Mouse (Mus musculus) liver, postnatal 0 days (tissue): ENCODE data around the gene Lyve1. TPM values are rescaled to one million over a fixed set of nuclear protein-coding genes. Genes with fewer than 3 reads are reported as not detected.
A peak's percentile ranks its signal among the peaks of the same experiment; 100 is the strongest.

Experiments used
- ATAC-seq: fragments of 200-750 bp; cut with Nextera tagmentation; 2 replicates; pipeline ENCODE4 v1.8.0; 2017; ENCODE audit warnings: mild to moderate bottlenecking, moderate library complexity
- DNase-seq: peaks from one replicate; pipeline ENCODE4 v3.0.0-alpha.2; 2016
- H3K27ac ChIP-seq: fragments of 300-500 bp; sonication (generic); 2 replicates; pipeline ENCODE4 v1.5.1; 2014; ENCODE audit warnings: antibody characterized with exemption, moderate library complexity, mild to moderate bottlenecking, low read depth
- H3K27me3 ChIP-seq: fragments of 300-500 bp; sonication (generic); 2 replicates; pipeline ENCODE4 v1.6.1; 2014; ENCODE audit warnings: low read length, control low read depth, mixed read lengths; ENCODE audit not compliant: insufficient read depth
- H3K36me3 ChIP-seq: fragments of 300-500 bp; sonication (generic); replicated peaks from 2 replicates; pipeline ENCODE4 v1.6.1; 2014; ENCODE audit warnings: mild to moderate bottlenecking, control low read depth, low read length, moderate library complexity, mixed read lengths; ENCODE audit not compliant: insufficient read depth
- H3K4me1 ChIP-seq: fragments of 300-500 bp; sonication (generic); 2 replicates; pipeline ENCODE4 v1.6.1; 2014; ENCODE audit warnings: antibody characterized with exemption, mild to moderate bottlenecking, control low read depth; ENCODE audit not compliant: insufficient read depth
- H3K4me2 ChIP-seq: fragments of 300-500 bp; sonication (generic); 2 replicates; pipeline ENCODE4 v1.6.1; 2014; ENCODE audit warnings: low read depth, mild to moderate bottlenecking, low read length, moderate library complexity, mixed read lengths
- H3K4me3 ChIP-seq: fragments of 300-500 bp; sonication (generic); 2 replicates; pipeline ENCODE4 v1.5.1; 2014; ENCODE audit warnings: low read depth, low read length
- H3K9ac ChIP-seq: fragments of 300-500 bp; sonication (generic); replicated peaks from 2 replicates; pipeline ENCODE4 v1.6.1; 2014; ENCODE audit warnings: mild to moderate bottlenecking, moderate library complexity
- H3K9me3 ChIP-seq: fragments of 300-500 bp; sonication (generic); 2 replicates; pipeline ENCODE4 v1.6.1; 2016; ENCODE audit warnings: mild to moderate bottlenecking, control low read depth, low read length, mixed read lengths
- CTCF ChIP-seq: sonication (generic); IDR thresholded peaks from 2 replicates; pipeline ENCODE4 v1.5.1; 2016; ENCODE audit warnings: antibody characterized with exemption, low read depth
- EP300 ChIP-seq: IDR thresholded peaks from 2 replicates; pipeline ENCODE4 v1.6.1; 2016; ENCODE audit warnings: antibody characterized with exemption, low read depth, mild to moderate bottlenecking
- WGBS: fragments of 180-500 bp; shearing (Covaris S2); extraction: QIAGEN DNeasy Blood & Tissue Kit; methylation state at CpG from one replicate; pipeline ENCODE4 v1.1.7; 2014; ENCODE audit not compliant: insufficient replicate concordance; 5-methylcytosine and 5-hydroxymethylcytosine counted together
- polyA plus RNA-seq: library from polyadenylated mRNA; unstranded; fragments of >200 nt; fragmentation: Nextera tagmentation; extraction: Ambion mirVana; gene quantifications from 2 replicates; pipeline ENCODE4 v1.2.1, GENCODE M21; 2015

The Lyve1 gene
- polyA plus RNA-seq, 1 experiment from 2014 or later = 37.4 TPM

GRCm38 (mm10) chr7:110854927-110855546, 8.0 kb downstream of the Lyve1 start:
- Histone ChIP-seq H3K9me3 (no peaks in the 10 kb centered on the region), H3K27me3 (no peaks in the 10 kb centered on the region), H3K9ac (no peak overlapping the region), H3K27ac (peak overlapping the region; percentile 76), H3K4me2 (no peak overlapping the region), H3K36me3 (no peaks in the 10 kb centered on the region), H3K4me1 (peaks cover 34% of the 10 kb centered on the region), H3K4me3 (no peak overlapping the region)
- 62% methylated on average over 8 of the region's 8 CpGs for WGBS
- ATAC-seq (peak; percentile 75), DNase-seq (no peak)
- no peak for TF ChIP-seq CTCF
- TF ChIP-seq EP300 = peak; percentile 53

DNA sequence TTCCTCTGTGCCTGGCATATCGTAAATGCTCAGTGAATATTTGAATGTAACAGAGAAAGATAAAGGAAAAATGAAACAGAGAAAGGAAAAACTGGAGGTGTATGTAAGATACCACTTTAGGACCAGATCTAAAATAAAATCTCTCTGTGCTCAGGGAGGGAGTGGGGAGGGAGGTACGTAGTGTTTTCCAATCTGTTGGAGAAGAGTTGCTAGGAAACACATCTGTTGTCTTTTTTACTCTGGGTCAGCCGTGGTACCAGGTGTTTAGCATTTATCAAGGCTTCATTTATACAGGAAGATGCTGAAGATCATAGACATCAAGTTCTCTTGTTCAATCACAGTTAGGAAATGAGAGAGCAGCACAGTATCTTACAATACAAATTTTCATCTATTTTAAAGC, 8.5 kb downstream of the Lyve1 start:
- ATAC-seq (no peak), DNase-seq (no peak)
- peak overlapping the region; percentile 76 for H3K27ac ChIP-seq
- H3K9ac ChIP-seq = no peak overlapping the region
- H3K4me3 ChIP-seq = no peak overlapping the region
- H3K4me1 ChIP-seq = peaks cover 31% of the 10 kb centered on the region
- TF ChIP-seq CTCF (no peak), EP300 (no peak)
- no peak overlapping the region for H3K4me2 ChIP-seq
- 68% methylated on average over 3 of the region's 3 CpGs for WGBS
- no peaks in the 10 kb centered on the region for H3K36me3 ChIP-seq
- H3K9me3 ChIP-seq = no peaks in the 10 kb centered on the region
- H3K27me3 ChIP-seq = no peaks in the 10 kb centered on the region

GRCm38 (mm10) chr7:110853611-110854010, 9.4 kb downstream of the Lyve1 start:
- no peak for DNase-seq
- H3K36me3 ChIP-seq = no peaks in the 10 kb centered on the region
- no peak for ATAC-seq
- WGBS = 66% methylated on average over 10 of the region's 10 CpGs
- peaks cover 34% of the 10 kb centered on the region for H3K4me1 ChIP-seq
- H3K4me2 ChIP-seq = no peak overlapping the region
- H3K4me3 ChIP-seq = no peak overlapping the region
- no peak overlapping the region for H3K9ac ChIP-seq
- TF ChIP-seq CTCF (no peak), EP300 (no peak)
- no peaks in the 10 kb centered on the region for H3K9me3 ChIP-seq
- H3K27ac ChIP-seq = 0 out of 2 replicates have a peak overlapping the region, but pooled peaks have one; percentile 31
- no peaks in the 10 kb centered on the region for H3K27me3 ChIP-seq

DNA sequence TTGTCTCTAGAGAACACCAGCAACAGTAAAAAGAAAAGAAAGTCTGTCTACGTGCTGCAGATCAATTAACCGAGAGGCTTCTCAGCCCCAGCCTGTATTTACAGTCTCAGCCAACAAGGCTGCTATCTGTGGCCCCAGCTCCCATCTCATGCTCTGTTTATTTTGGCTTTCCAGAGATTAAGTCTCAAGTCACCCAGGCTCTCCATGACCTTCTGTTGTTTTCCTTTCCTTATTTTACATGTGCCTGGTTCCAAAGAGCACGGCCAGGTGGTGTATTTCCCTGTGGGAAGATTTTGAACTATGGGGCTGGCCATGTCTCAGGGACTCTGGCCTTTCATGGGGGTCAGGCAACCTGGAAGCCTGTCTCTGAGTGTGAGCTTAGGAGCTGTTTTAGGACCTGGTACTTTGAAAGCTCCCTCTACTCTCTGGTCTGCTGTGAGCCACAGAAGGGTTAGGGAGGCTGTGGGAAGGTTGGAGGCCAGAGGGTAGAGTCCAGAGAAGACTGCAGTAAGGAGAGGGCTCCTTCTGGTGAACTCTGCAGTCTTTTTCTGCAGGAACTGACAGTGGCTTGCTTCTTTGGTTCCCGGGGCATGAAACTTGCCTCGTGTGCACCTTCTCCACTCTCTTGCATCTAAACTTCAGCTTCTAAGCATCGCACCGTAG, 11.4 kb downstream of the Lyve1 start:
- 64% methylated on average over 7 of the region's 7 CpGs for WGBS
- Histone ChIP-seq H3K4me3 (no peak overlapping the region), H3K27me3 (no peaks in the 10 kb centered on the region), H3K4me2 (no peak overlapping the region), H3K9ac (no peak overlapping the region), H3K36me3 (no peaks in the 10 kb centered on the region), H3K4me1 (peaks cover 41% of the 10 kb centered on the region), H3K27ac (0 out of 2 replicates have a peak overlapping the region, but pooled peaks have one; percentile 7), H3K9me3 (no peaks in the 10 kb centered on the region)
- no peak for TF ChIP-seq CTCF
- no peak for TF ChIP-seq EP300
- DNase-seq (no peak), ATAC-seq (no peak)

DNA sequence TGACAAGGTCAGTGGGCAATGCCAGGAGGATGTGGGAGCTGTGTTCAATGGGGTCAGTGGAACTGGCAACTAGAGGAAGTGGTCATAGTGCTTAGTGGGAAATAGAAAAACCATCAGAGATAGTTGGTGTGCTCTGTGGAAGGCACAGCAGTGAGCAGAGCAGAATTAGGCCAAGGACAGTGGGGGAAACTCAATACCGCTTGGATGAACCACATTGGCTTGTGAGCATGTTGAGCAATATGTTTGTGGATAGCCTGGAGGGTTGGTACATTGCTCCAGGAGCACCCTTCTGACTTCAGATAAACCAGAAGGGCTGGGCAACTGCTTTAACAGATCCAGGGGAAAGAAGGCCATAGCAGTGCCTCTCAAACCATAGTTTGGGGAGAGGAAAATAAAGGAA, 14.7 kb downstream of the Lyve1 start:
- DNase-seq (peak; percentile 39), ATAC-seq (peak; percentile 61)
- WGBS = 56% methylated on average over 1 of the region's 1 CpGs
- Histone ChIP-seq H3K9ac (no peak overlapping the region), H3K4me3 (no peak overlapping the region), H3K4me2 (no peak overlapping the region), H3K27me3 (no peaks in the 10 kb centered on the region), H3K9me3 (0 out of 2 replicates have a peak, but pooled peaks cover 2% of the 10 kb centered on the region), H3K4me1 (peaks cover 21% of the 10 kb centered on the region), H3K27ac (peak overlapping the region; percentile 87), H3K36me3 (no peaks in the 10 kb centered on the region)
- no peak for TF ChIP-seq CTCF
- peak; percentile 49; the same call in 1 of the 2 replicates for TF ChIP-seq EP300

GRCm38 (mm10) chr7:110847321-110847720, 15.7 kb downstream of the Lyve1 start:
- TF ChIP-seq CTCF (no peak), EP300 (no peak)
- ATAC-seq (no peak), DNase-seq (no peak)
- Histone ChIP-seq H3K4me2 (no peak overlapping the region), H3K27me3 (no peaks in the 10 kb centered on the region), H3K27ac (no peak overlapping the region), H3K4me3 (no peak overlapping the region), H3K9ac (no peak overlapping the region), H3K4me1 (peaks cover 24% of the 10 kb centered on the region), H3K36me3 (no peaks in the 10 kb centered on the region), H3K9me3 (0 out of 2 replicates have a peak, but pooled peaks cover 2% of the 10 kb centered on the region)
- 83% methylated on average over 2 of the region's 2 CpGs for WGBS
